Mouse (Mus musculus): Measurements from ENCODE around the gene Rxra. TPM values are rescaled to one million over a fixed set of nuclear protein-coding genes. Genes with fewer than 3 reads are reported as not detected.
A peak's percentile ranks its signal among the peaks of the same experiment; 100 is the strongest.

The Rxra gene
- polyA plus RNA-seq, 1 experiment from 2014 or later, result 5.2 TPM

DNA sequence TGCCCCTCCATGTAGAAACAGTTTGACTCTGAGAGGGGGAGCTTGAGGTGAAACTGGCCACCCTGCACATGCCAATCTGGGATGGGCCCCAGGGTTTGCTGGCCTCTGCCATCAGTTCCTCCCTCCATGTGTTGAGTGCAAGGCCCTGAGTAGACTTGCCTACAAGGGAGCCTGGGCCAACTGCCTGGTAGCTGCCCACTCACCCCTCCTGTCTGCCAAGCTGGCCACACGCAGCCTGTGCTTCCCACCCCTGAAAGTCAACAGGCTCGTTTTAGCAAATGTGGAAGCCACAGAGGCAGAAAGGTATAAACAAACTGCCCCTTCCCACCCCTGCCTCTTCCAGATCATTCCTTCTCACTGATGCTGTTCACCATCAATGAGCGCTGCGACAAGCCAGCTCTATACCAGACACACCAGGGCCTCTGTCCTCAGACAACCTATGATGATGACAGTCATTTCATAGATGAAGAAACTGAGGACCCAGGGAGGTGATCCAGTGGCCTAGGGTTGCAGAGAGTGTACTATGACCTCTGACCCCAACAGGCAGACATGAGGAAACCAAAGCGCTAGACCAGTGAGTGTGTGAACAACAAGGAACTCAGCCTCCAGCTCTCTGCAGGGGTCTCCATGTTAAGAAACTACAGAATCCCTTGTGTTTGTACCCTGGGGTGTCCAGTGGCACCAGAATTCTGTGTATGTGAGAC is 36.5 kb upstream of the Rxra start:
- H3K4me3 ChIP-seq (ENCODE audit: low read depth, low read length), result no peak overlapping the region
- H3K9me3 ChIP-seq (ENCODE audit: control insufficient read depth, low read length), result no peaks in the 10 kb centered on the region
- H3K27me3 ChIP-seq (replicated peaks; ENCODE audit: control insufficient read depth, insufficient read depth, low read length), result no peaks in the 10 kb centered on the region
- H3K36me3 ChIP-seq (ENCODE audit: control insufficient read depth, insufficient read depth, low read length), result no peaks in the 10 kb centered on the region
- no peak overlapping the region for H3K9ac ChIP-seq (ENCODE audit: low read depth, low read length)
- H3K27ac ChIP-seq (ENCODE audit: low read depth, low read length), result no peak overlapping the region
- ATAC-seq (replicated peaks; ENCODE audit: low FRiP score) (no peak), DNase-seq (ENCODE audit: low spot score) (no peak)
- H3K4me1 ChIP-seq (replicated peaks; ENCODE audit: control insufficient read depth, insufficient read depth, low read length), result no peaks in the 10 kb centered on the region; the same call in 1 of the 2 replicates
- 80% methylated on average over 5 of the region's 5 CpGs for WGBS
- H3K4me2 ChIP-seq, result no peak overlapping the region

DNA sequence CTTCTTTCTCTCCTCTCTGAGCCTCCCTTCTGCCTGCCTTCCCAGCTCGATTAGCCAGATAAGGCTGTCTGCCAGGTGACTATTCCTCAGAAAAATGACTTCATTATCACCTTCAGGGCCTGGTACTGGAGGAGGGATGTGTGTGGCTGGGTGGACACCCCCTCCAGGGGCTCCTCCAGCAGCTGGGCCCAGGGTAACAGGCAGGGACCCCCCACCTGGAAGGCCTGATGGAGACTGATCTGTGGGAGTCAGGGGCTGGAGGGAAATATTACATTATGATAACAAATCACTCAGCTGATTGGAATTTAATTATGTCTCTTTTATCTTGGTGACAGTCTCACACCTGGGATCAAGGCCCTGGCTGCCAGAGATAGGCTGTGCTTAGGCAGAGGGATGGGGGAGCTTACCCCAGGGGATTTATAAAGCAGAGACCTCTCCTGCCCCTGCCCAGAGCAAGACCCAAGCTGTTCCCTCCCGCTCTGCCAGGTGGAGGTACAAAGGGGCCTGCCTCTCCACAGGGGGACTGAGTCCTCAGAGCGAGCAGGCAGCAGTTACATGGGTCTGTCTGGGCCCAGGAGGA is 35.2 kb upstream of the Rxra start:
- WGBS, result 47% methylated on average over 3 of the region's 3 CpGs
- DNase-seq (ENCODE audit: low spot score), result no peak
- Histone ChIP-seq H3K9me3 (ENCODE audit: control insufficient read depth, low read length) (no peaks in the 10 kb centered on the region), H3K4me2 (no peak overlapping the region), H3K4me1 (replicated peaks; ENCODE audit: control insufficient read depth, insufficient read depth, low read length) (no peaks in the 10 kb centered on the region; the same call in none of the 2 replicates), H3K4me3 (ENCODE audit: low read depth, low read length) (no peak overlapping the region), H3K27me3 (replicated peaks; ENCODE audit: control insufficient read depth, insufficient read depth, low read length) (no peaks in the 10 kb centered on the region), H3K9ac (ENCODE audit: low read depth, low read length) (no peak overlapping the region), H3K27ac (ENCODE audit: low read depth, low read length) (no peak overlapping the region), H3K36me3 (ENCODE audit: control insufficient read depth, insufficient read depth, low read length) (no peaks in the 10 kb centered on the region)
- ATAC-seq (replicated peaks; ENCODE audit: low FRiP score), result no peak

DNA sequence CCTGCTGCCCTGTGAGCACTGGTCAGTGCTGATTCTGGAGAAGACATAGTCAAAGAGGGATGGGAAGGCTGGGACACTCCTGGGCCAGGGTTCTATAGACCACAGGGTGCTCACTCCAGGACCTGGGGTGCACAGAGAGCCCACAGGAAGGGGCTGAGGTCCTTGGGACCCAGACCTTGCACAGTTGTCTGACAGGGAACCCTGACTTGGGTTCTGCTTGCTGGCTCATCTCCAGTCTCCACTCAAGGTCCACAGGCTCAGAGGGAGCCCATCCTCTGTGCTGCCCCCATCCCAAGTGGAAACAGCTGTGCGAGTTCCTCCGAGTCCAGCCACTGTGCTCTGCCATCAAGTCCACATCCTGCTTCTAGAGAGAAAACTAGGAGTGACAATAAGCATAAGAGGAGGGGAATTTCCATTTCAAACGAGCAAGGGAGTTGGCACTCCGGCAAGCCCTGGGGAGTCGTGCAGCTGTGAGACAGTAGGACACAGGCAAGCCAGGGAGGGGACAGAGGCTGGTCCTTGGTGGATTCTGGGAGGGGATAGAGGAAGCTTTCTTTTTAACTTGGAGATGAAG is 31.6 kb upstream of the Rxra start:
- no peak overlapping the region for H3K4me2 ChIP-seq
- 46% methylated on average over 5 of the region's 5 CpGs for WGBS
- H3K9ac ChIP-seq (ENCODE audit: low read depth, low read length), result no peak overlapping the region
- H3K4me3 ChIP-seq (ENCODE audit: low read depth, low read length), result no peak overlapping the region
- DNase-seq (ENCODE audit: low spot score) (no peak), ATAC-seq (replicated peaks; ENCODE audit: low FRiP score) (no peak)
- no peaks in the 10 kb centered on the region; the same call in 1 of the 2 replicates for H3K4me1 ChIP-seq (replicated peaks; ENCODE audit: control insufficient read depth, insufficient read depth, low read length)
- H3K9me3 ChIP-seq (ENCODE audit: control insufficient read depth, low read length), result no peaks in the 10 kb centered on the region
- H3K27ac ChIP-seq (ENCODE audit: low read depth, low read length), result no peak overlapping the region
- H3K36me3 ChIP-seq (ENCODE audit: control insufficient read depth, insufficient read depth, low read length), result no peaks in the 10 kb centered on the region
- no peaks in the 10 kb centered on the region for H3K27me3 ChIP-seq (replicated peaks; ENCODE audit: control insufficient read depth, insufficient read depth, low read length)

DNA sequence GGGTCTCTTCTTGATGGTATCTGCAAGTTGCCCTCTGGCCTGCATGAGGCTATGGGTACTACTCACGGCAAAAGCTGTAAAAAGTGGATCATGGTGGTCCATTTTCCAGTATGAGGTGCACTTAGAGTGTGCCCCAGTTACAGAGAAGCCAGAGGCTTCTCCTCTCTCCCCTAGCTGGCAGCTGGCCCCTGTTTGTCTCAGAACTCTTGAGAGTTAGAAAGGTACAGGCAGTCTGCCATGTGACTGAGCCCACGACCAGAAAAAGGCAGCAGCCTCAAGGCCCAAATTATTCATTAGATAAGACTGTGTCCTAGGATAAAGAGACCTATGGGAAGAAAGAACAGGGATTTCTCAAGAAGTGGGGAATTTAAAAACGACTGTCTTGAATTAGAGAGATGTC is 30.8 kb upstream of the Rxra start:
- no peak for ATAC-seq (replicated peaks; ENCODE audit: low FRiP score)
- no peaks in the 10 kb centered on the region for H3K36me3 ChIP-seq (ENCODE audit: control insufficient read depth, insufficient read depth, low read length)
- no peaks in the 10 kb centered on the region; the same call in none of the 2 replicates for H3K4me1 ChIP-seq (replicated peaks; ENCODE audit: control insufficient read depth, insufficient read depth, low read length)
- H3K27me3 ChIP-seq (replicated peaks; ENCODE audit: control insufficient read depth, insufficient read depth, low read length), result no peaks in the 10 kb centered on the region
- no peaks in the 10 kb centered on the region for H3K9me3 ChIP-seq (ENCODE audit: control insufficient read depth, low read length)
- H3K4me3 ChIP-seq (ENCODE audit: low read depth, low read length), result no peak overlapping the region
- H3K4me2 ChIP-seq, result no peak overlapping the region
- WGBS, result 44% methylated on average over 3 of the region's 3 CpGs
- no peak overlapping the region for H3K27ac ChIP-seq (ENCODE audit: low read depth, low read length)
- H3K9ac ChIP-seq (ENCODE audit: low read depth, low read length), result no peak overlapping the region
- DNase-seq (ENCODE audit: low spot score), result no peak

GRCm38 (mm10) chr2:27649862-27650661 is 26.2 kb upstream of the Rxra start:
- Histone ChIP-seq H3K4me1 (replicated peaks; ENCODE audit: control insufficient read depth, insufficient read depth, low read length) (peaks cover 8% of the 10 kb centered on the region), H3K9ac (ENCODE audit: low read depth, low read length) (no peak overlapping the region), H3K36me3 (ENCODE audit: control insufficient read depth, insufficient read depth, low read length) (no peaks in the 10 kb centered on the region), H3K4me2 (no peak overlapping the region), H3K27ac (ENCODE audit: low read depth, low read length) (no peak overlapping the region), H3K4me3 (ENCODE audit: low read depth, low read length) (no peak overlapping the region), H3K9me3 (ENCODE audit: control insufficient read depth, low read length) (no peaks in the 10 kb centered on the region), H3K27me3 (replicated peaks; ENCODE audit: control insufficient read depth, insufficient read depth, low read length) (no peaks in the 10 kb centered on the region)
- no peak for ATAC-seq (replicated peaks; ENCODE audit: low FRiP score)
- WGBS, result 28% methylated on average over 8 of the region's 8 CpGs
- DNase-seq (ENCODE audit: low spot score), result no peak

DNA sequence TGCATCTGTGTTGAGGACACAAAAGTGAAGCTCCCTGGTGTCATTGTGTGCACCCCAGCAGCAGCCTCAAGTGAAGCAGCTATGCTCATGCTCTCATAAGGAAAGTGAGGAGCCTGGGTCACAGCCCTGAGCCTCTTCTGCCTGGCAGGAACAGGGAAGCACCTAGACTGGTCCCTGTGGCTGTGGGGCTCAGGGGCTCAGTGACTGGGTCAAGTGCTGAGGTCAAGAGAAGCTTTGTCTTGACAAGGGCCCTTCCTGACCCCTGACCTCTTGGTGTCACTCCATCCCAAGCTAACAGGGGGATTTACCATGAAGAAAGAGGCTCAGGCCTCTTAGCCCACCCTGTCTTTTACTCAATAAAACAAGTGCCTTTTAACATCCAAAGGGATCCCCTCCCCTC is 25.2 kb upstream of the Rxra start:
- Histone ChIP-seq H3K4me1 (replicated peaks; ENCODE audit: control insufficient read depth, insufficient read depth, low read length) (peaks cover 8% of the 10 kb centered on the region), H3K27ac (ENCODE audit: low read depth, low read length) (no peak overlapping the region), H3K36me3 (ENCODE audit: control insufficient read depth, insufficient read depth, low read length) (no peaks in the 10 kb centered on the region), H3K27me3 (replicated peaks; ENCODE audit: control insufficient read depth, insufficient read depth, low read length) (no peaks in the 10 kb centered on the region), H3K9me3 (ENCODE audit: control insufficient read depth, low read length) (no peaks in the 10 kb centered on the region), H3K4me2 (no peak overlapping the region), H3K9ac (ENCODE audit: low read depth, low read length) (no peak overlapping the region), H3K4me3 (ENCODE audit: low read depth, low read length) (no peak overlapping the region)
- no peak for ATAC-seq (replicated peaks; ENCODE audit: low FRiP score)
- DNase-seq (ENCODE audit: low spot score), result no peak

DNA sequence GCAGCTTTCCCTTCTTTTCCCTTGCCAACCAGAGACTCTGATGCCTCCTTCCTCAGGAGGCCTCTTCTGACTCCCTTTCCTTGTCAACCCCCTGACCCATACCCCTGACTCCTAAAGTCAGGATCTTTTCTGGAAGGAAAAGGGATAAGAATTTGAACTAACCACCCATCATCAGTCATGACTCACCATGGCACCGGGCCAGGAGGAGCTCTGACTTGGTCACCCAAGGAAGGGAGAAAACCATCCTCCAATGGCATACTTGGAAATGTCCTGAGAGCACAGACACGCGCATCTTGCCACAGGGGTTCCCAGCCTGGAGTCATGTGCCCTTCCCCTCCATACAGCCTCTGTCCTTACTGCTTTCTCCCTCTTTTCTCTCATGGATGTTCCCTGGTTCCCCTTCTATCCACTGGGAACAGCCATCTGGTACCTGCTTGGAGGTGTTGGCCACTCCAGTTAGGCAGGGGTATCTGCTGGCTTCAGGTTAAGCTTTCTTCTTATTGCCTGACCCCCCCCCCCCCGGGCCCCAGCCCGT is 22.7 kb upstream of the Rxra start:
- Histone ChIP-seq H3K4me2 (no peak overlapping the region), H3K36me3 (ENCODE audit: control insufficient read depth, insufficient read depth, low read length) (no peaks in the 10 kb centered on the region), H3K9ac (ENCODE audit: low read depth, low read length) (no peak overlapping the region), H3K4me3 (ENCODE audit: low read depth, low read length) (no peak overlapping the region), H3K27ac (ENCODE audit: low read depth, low read length) (no peak overlapping the region), H3K4me1 (replicated peaks; ENCODE audit: control insufficient read depth, insufficient read depth, low read length) (peaks cover 8% of the 10 kb centered on the region), H3K9me3 (ENCODE audit: control insufficient read depth, low read length) (no peaks in the 10 kb centered on the region), H3K27me3 (replicated peaks; ENCODE audit: control insufficient read depth, insufficient read depth, low read length) (no peaks in the 10 kb centered on the region)
- WGBS, result 63% methylated on average over 5 of the region's 5 CpGs
- DNase-seq (ENCODE audit: low spot score) (no peak), ATAC-seq (replicated peaks; ENCODE audit: low FRiP score) (no peak)

- ATAC-seq (replicated peaks; ENCODE audit: low FRiP score) (peak; percentile 83), DNase-seq (ENCODE audit: low spot score) (no peak)
- Histone ChIP-seq H3K9ac (ENCODE audit: low read depth, low read length) (no peak overlapping the region), H3K9me3 (ENCODE audit: control insufficient read depth, low read length) (no peaks in the 10 kb centered on the region), H3K4me1 (replicated peaks; ENCODE audit: control insufficient read depth, insufficient read depth, low read length) (peaks cover 8% of the 10 kb centered on the region), H3K36me3 (ENCODE audit: control insufficient read depth, insufficient read depth, low read length) (no peaks in the 10 kb centered on the region), H3K27me3 (replicated peaks; ENCODE audit: control insufficient read depth, insufficient read depth, low read length) (no peaks in the 10 kb centered on the region), H3K27ac (ENCODE audit: low read depth, low read length) (no peak overlapping the region), H3K4me2 (peak overlapping the region; percentile 11; the same call in 1 of the 2 replicates), H3K4me3 (ENCODE audit: low read depth, low read length) (no peak overlapping the region)
- WGBS, result 44% methylated on average over 8 of the region's 8 CpGs
Measured at GRCm38 (mm10) chr2:27654321-27655232, 21.7 kb upstream of the Rxra start.

All from liver, embryonic 11.5 days (tissue).